Mouse (Mus musculus): ENCODE results near the gene Cpsf6. TPM values are rescaled to one million over a fixed set of nuclear protein-coding genes. Genes with fewer than 3 reads are reported as not detected.

Cpsf6 gene
- polyA plus RNA-seq, 1 experiment = 12.6 TPM

GRCm38 (mm10) chr10:117417772-117418667 is 38.2 kb upstream of the Cpsf6 start:
- H3K4me3 ChIP-seq (ENCODE audit: insufficient read depth, low read depth, low read length) = peak overlapping the region; percentile 3; the same call in 1 of the 2 replicates
- no peak overlapping the region for H3K27ac ChIP-seq (replicated peaks; ENCODE audit: low read depth, low read length)
- H3K4me1 ChIP-seq (ENCODE audit: control insufficient read depth, insufficient read depth, insufficient read length, low read length) = no peaks in the 10 kb centered on the region; the same call in 1 of the 2 replicates

- Histone ChIP-seq H3K27ac (replicated peaks; ENCODE audit: low read depth, low read length) (no peak overlapping the region; the same call in 1 of the 2 replicates), H3K4me1 (ENCODE audit: control insufficient read depth, insufficient read depth, insufficient read length, low read length) (no peaks in the 10 kb centered on the region; the same call in 1 of the 2 replicates), H3K4me3 (ENCODE audit: insufficient read depth, low read depth, low read length) (0 out of 2 replicates have a peak overlapping the region, but pooled peaks have one; percentile 9)
Measured at GRCm38 (mm10) chr10:117417470-117417767, 37.6 kb upstream of the Cpsf6 start.

GRCm38 (mm10) chr10:117416636-117417469 is 37.0 kb upstream of the Cpsf6 start:
- no peak overlapping the region; the same call in 1 of the 2 replicates for H3K27ac ChIP-seq (replicated peaks; ENCODE audit: low read depth, low read length)
- no peaks in the 10 kb centered on the region; the same call in 1 of the 2 replicates for H3K4me1 ChIP-seq (ENCODE audit: control insufficient read depth, insufficient read depth, insufficient read length, low read length)
- 0 out of 2 replicates have a peak overlapping the region, but pooled peaks have one; percentile 9 for H3K4me3 ChIP-seq (ENCODE audit: insufficient read depth, low read depth, low read length)

GRCm38 (mm10) chr10:117416095-117416494 is 36.3 kb upstream of the Cpsf6 start:
- H3K4me1 ChIP-seq (ENCODE audit: control insufficient read depth, insufficient read depth, insufficient read length, low read length) = no peaks in the 10 kb centered on the region; the same call in 1 of the 2 replicates
- H3K4me3 ChIP-seq (ENCODE audit: insufficient read depth, low read depth, low read length) = no peak overlapping the region
- H3K27ac ChIP-seq (replicated peaks; ENCODE audit: low read depth, low read length) = no peak overlapping the region

GRCm38 (mm10) chr10:117415364-117416057 is 35.7 kb upstream of the Cpsf6 start:
- Histone ChIP-seq H3K4me1 (ENCODE audit: control insufficient read depth, insufficient read depth, insufficient read length, low read length) (no peaks in the 10 kb centered on the region; the same call in 1 of the 2 replicates), H3K4me3 (ENCODE audit: insufficient read depth, low read depth, low read length) (no peak overlapping the region), H3K27ac (replicated peaks; ENCODE audit: low read depth, low read length) (no peak overlapping the region)

- Histone ChIP-seq H3K4me3 (ENCODE audit: insufficient read depth, low read depth, low read length) (no peak overlapping the region), H3K4me1 (ENCODE audit: control insufficient read depth, insufficient read depth, insufficient read length, low read length) (no peaks in the 10 kb centered on the region; the same call in 1 of the 2 replicates), H3K27ac (replicated peaks; ENCODE audit: low read depth, low read length) (no peak overlapping the region)
Measured at GRCm38 (mm10) chr10:117414726-117415125, 34.9 kb upstream of the Cpsf6 start.

GRCm38 (mm10) chr10:117413562-117414527 is 34.0 kb upstream of the Cpsf6 start:
- Histone ChIP-seq H3K4me3 (ENCODE audit: insufficient read depth, low read depth, low read length) (no peak overlapping the region), H3K4me1 (ENCODE audit: control insufficient read depth, insufficient read depth, insufficient read length, low read length) (no peaks in the 10 kb centered on the region; the same call in 1 of the 2 replicates), H3K27ac (replicated peaks; ENCODE audit: low read depth, low read length) (no peak overlapping the region)

GRCm38 (mm10) chr10:117412474-117413057 is 32.8 kb upstream of the Cpsf6 start:
- Histone ChIP-seq H3K27ac (replicated peaks; ENCODE audit: low read depth, low read length) (no peak overlapping the region), H3K4me1 (ENCODE audit: control insufficient read depth, insufficient read depth, insufficient read length, low read length) (no peaks in the 10 kb centered on the region; the same call in 1 of the 2 replicates), H3K4me3 (ENCODE audit: insufficient read depth, low read depth, low read length) (no peak overlapping the region)

GRCm38 (mm10) chr10:117411716-117412473 is 32.1 kb upstream of the Cpsf6 start:
- H3K4me1 ChIP-seq (ENCODE audit: control insufficient read depth, insufficient read depth, insufficient read length, low read length) = no peaks in the 10 kb centered on the region
- H3K4me3 ChIP-seq (ENCODE audit: insufficient read depth, low read depth, low read length) = no peak overlapping the region
- no peak overlapping the region for H3K27ac ChIP-seq (replicated peaks; ENCODE audit: low read depth, low read length)

- Histone ChIP-seq H3K4me1 (ENCODE audit: control insufficient read depth, insufficient read depth, insufficient read length, low read length) (no peaks in the 10 kb centered on the region), H3K4me3 (ENCODE audit: insufficient read depth, low read depth, low read length) (no peak overlapping the region), H3K27ac (replicated peaks; ENCODE audit: low read depth, low read length) (no peak overlapping the region)
Measured at GRCm38 (mm10) chr10:117411131-117411530, 31.3 kb upstream of the Cpsf6 start.

GRCm38 (mm10) chr10:117410481-117411048 is 30.8 kb upstream of the Cpsf6 start:
- Histone ChIP-seq H3K4me3 (ENCODE audit: insufficient read depth, low read depth, low read length) (no peak overlapping the region), H3K4me1 (ENCODE audit: control insufficient read depth, insufficient read depth, insufficient read length, low read length) (no peaks in the 10 kb centered on the region), H3K27ac (replicated peaks; ENCODE audit: low read depth, low read length) (no peak overlapping the region)

GRCm38 (mm10) chr10:117409373-117410354 is 29.8 kb upstream of the Cpsf6 start:
- Histone ChIP-seq H3K4me1 (ENCODE audit: control insufficient read depth, insufficient read depth, insufficient read length, low read length) (no peaks in the 10 kb centered on the region), H3K27ac (replicated peaks; ENCODE audit: low read depth, low read length) (no peak overlapping the region), H3K4me3 (ENCODE audit: insufficient read depth, low read depth, low read length) (no peak overlapping the region)

Data from brown adipose tissue, adult 24 weeks (tissue).